Mouse (Mus musculus): Measurements from ENCODE around the gene Lgals7. TPM values are rescaled to one million over a fixed set of nuclear protein-coding genes. Genes with fewer than 3 reads are reported as not detected.
"Not testable (repeated sequence)": the region's sequence is repeated elsewhere in the genome, so short reads cannot be mapped to it uniquely, and the experiment has no call there.

The Lgals7 gene
- polyA plus RNA-seq, 1 experiment: 0.12 TPM

DNA sequence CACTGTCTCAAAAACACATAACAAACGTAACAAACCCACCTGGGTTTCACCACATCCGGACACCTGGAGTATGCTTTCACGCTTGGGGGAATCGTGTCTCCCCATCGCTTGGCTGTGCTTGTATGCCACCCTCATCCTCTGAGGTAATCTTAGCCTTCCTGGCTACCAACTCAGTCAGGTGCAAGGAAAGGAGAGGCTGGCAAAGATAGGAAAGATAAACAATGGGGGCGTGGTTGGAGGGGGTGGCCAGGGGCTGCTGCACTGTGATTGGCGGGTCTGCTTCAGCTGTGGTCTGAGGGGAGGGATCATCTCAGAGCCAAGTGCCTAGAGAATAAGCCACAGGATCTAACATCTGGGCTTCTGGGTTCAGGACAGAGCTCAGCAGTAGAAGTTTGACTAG is 16.0 kb downstream of the Lgals7 start:
- Histone ChIP-seq H3K79me2 (ENCODE audit: control insufficient read depth, insufficient read depth) (no peaks in the 10 kb centered on the region), H3K27me3 (ENCODE audit: control insufficient read depth, insufficient read depth, insufficient read length) (no peaks in the 10 kb centered on the region), H3K79me3 (ENCODE audit: low read depth) (no peaks in the 10 kb centered on the region), H3K36me3 (ENCODE audit: control insufficient read depth, insufficient read depth) (no peaks in the 10 kb centered on the region), H3ac (ENCODE audit: control insufficient read depth, insufficient read length, low read depth) (no peak overlapping the region), H3K4me3 (ENCODE audit: insufficient read depth, poor library complexity, severe bottlenecking) (no peak overlapping the region)
- TF ChIP-seq MYOD1 (IDR thresholded peaks at IDR 0.05; ENCODE audit: control insufficient read depth, insufficient read length, low read depth) (no peak), MYOG (IDR thresholded peaks at IDR 0.05; ENCODE audit: control insufficient read depth, extremely low read depth, insufficient read length) (no peak)

DNA sequence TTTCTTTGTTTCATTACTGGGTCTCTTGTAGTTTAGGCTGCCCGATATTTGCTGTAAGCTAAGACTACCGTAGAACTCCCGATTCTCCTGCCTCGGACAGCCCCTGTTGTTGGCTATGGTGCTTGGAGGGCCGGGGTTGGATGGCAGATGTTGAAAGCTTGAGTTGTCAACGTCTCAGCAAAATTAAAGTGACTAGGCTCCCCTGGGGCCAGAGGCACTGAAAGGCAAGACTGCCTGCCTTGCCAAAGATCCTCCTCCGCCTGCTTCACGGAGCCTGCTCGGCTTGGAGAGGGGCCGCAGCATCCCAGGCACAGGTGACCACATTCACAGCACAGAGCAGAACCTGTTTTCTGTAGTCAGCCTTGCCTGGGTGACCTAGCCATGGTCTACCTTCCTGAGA is 16.9 kb downstream of the Lgals7 start:
- no peaks in the 10 kb centered on the region for H3K79me3 ChIP-seq (ENCODE audit: low read depth)
- H3K79me2 ChIP-seq (ENCODE audit: control insufficient read depth, insufficient read depth): no peaks in the 10 kb centered on the region
- no peaks in the 10 kb centered on the region for H3K36me3 ChIP-seq (ENCODE audit: control insufficient read depth, insufficient read depth)
- no peak overlapping the region for H3ac ChIP-seq (ENCODE audit: control insufficient read depth, insufficient read length, low read depth)
- TF ChIP-seq USF1 (IDR thresholded peaks at IDR 0.05; ENCODE audit: low read depth): no peak
- TF ChIP-seq CTCF (IDR thresholded peaks at IDR 0.05; ENCODE audit: control insufficient read depth, insufficient read depth, insufficient read length): no peak
- TF ChIP-seq MYOG (IDR thresholded peaks at IDR 0.05; ENCODE audit: control insufficient read depth, extremely low read depth, insufficient read length): no peak
- TF ChIP-seq CEBPB (IDR thresholded peaks at IDR 0.05; ENCODE audit: low read depth): no peak
- no peak for TF ChIP-seq FOSL1 (IDR thresholded peaks at IDR 0.05; ENCODE audit: insufficient read depth, low read length, poor library complexity, severe bottlenecking)
- no peak for TF ChIP-seq MAX (IDR thresholded peaks at IDR 0.05)
- TF ChIP-seq MYOD1 (IDR thresholded peaks at IDR 0.05; ENCODE audit: control insufficient read depth, insufficient read length, low read depth): no peak
- no peaks in the 10 kb centered on the region for H3K27me3 ChIP-seq (ENCODE audit: control insufficient read depth, insufficient read depth, insufficient read length)
- H3K4me3 ChIP-seq (ENCODE audit: insufficient read depth, poor library complexity, severe bottlenecking): no peak overlapping the region

DNA sequence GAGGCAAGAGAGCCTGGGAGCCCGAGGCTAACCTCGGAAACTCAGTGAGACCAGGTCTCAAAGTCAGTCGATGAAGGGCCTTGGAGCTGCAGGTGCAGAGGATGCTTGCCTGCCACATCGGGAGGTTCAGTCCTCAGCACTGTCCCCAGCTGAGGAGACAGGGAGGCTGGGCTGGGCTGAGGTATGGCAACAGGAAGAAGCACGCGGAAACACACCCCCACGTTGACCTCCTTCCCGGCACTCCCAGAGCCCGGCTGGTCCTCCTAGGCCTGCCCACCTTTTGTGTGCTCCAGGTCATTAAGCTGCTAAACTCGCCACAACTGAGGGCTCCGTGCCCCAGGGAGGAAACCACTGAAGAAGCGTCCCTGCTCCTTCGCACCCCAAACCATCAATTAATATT is 17.5 kb downstream of the Lgals7 start, which contains the start of gene Capn12:
Gene Capn12 (plus strand): TSS at position 224 of the 400 bp plus-strand sequence.
- H3K36me3 ChIP-seq (ENCODE audit: control insufficient read depth, insufficient read depth): no peaks in the 10 kb centered on the region
- no peak within 1 kb of the TSS for H3K4me3 ChIP-seq (ENCODE audit: insufficient read depth, poor library complexity, severe bottlenecking)
- H3K79me2 ChIP-seq (ENCODE audit: control insufficient read depth, insufficient read depth): no peaks in the 10 kb centered on the region
- H3ac ChIP-seq (ENCODE audit: control insufficient read depth, insufficient read length, low read depth): no peak within 1 kb of the TSS
- no peak for TF ChIP-seq CEBPB (IDR thresholded peaks at IDR 0.05; ENCODE audit: low read depth)
- no peak for TF ChIP-seq MYOD1 (IDR thresholded peaks at IDR 0.05; ENCODE audit: control insufficient read depth, insufficient read length, low read depth)
- no peak for TF ChIP-seq CTCF (IDR thresholded peaks at IDR 0.05; ENCODE audit: control insufficient read depth, insufficient read depth, insufficient read length)
- TF ChIP-seq USF1 (IDR thresholded peaks at IDR 0.05; ENCODE audit: low read depth): no peak
- no peak for TF ChIP-seq MAX (IDR thresholded peaks at IDR 0.05)
- no peak for TF ChIP-seq MYOG (IDR thresholded peaks at IDR 0.05; ENCODE audit: control insufficient read depth, extremely low read depth, insufficient read length)
- TF ChIP-seq FOSL1 (IDR thresholded peaks at IDR 0.05; ENCODE audit: insufficient read depth, low read length, poor library complexity, severe bottlenecking): no peak
- no peaks in the 10 kb centered on the region for H3K79me3 ChIP-seq (ENCODE audit: low read depth)
- no peaks in the 10 kb centered on the region for H3K27me3 ChIP-seq (ENCODE audit: control insufficient read depth, insufficient read depth, insufficient read length)

- no peaks in the 10 kb centered on the region for H3K79me2 ChIP-seq (ENCODE audit: control insufficient read depth, insufficient read depth)
- H3ac ChIP-seq (ENCODE audit: control insufficient read depth, insufficient read length, low read depth): no peak overlapping the region
- no peaks in the 10 kb centered on the region for H3K27me3 ChIP-seq (ENCODE audit: control insufficient read depth, insufficient read depth, insufficient read length)
- no peak overlapping the region for H3K4me3 ChIP-seq (ENCODE audit: insufficient read depth, poor library complexity, severe bottlenecking)
- H3K79me3 ChIP-seq (ENCODE audit: low read depth): no peaks in the 10 kb centered on the region
- no peak for TF ChIP-seq CTCF (IDR thresholded peaks at IDR 0.05; ENCODE audit: control insufficient read depth, insufficient read depth, insufficient read length)
- TF ChIP-seq FOSL1 (IDR thresholded peaks at IDR 0.05; ENCODE audit: insufficient read depth, low read length, poor library complexity, severe bottlenecking): no peak
- no peak for TF ChIP-seq MAX (IDR thresholded peaks at IDR 0.05)
- TF ChIP-seq MYOD1 (IDR thresholded peaks at IDR 0.05; ENCODE audit: control insufficient read depth, insufficient read length, low read depth): no peak
- TF ChIP-seq USF1 (IDR thresholded peaks at IDR 0.05; ENCODE audit: low read depth): no peak
- TF ChIP-seq MYOG (IDR thresholded peaks at IDR 0.05; ENCODE audit: control insufficient read depth, extremely low read depth, insufficient read length): no peak
- no peak for TF ChIP-seq CEBPB (IDR thresholded peaks at IDR 0.05; ENCODE audit: low read depth)
- no peaks in the 10 kb centered on the region for H3K36me3 ChIP-seq (ENCODE audit: control insufficient read depth, insufficient read depth)
Measured at GRCm38 (mm10) chr7:28883039-28883438, 19.4 kb downstream of the Lgals7 start.

- not testable (repeated sequence) for H3K79me3 ChIP-seq (ENCODE audit: low read depth); H3K4me3 ChIP-seq (ENCODE audit: insufficient read depth, poor library complexity, severe bottlenecking); H3ac ChIP-seq (ENCODE audit: control insufficient read depth, insufficient read length, low read depth); H3K36me3 ChIP-seq (ENCODE audit: control insufficient read depth, insufficient read depth); H3K27me3 ChIP-seq (ENCODE audit: control insufficient read depth, insufficient read depth, insufficient read length); H3K79me2 ChIP-seq (ENCODE audit: control insufficient read depth, insufficient read depth)
Measured at GRCm38 (mm10) chr7:28883704-28884103, 20.1 kb downstream of the Lgals7 start.

DNA sequence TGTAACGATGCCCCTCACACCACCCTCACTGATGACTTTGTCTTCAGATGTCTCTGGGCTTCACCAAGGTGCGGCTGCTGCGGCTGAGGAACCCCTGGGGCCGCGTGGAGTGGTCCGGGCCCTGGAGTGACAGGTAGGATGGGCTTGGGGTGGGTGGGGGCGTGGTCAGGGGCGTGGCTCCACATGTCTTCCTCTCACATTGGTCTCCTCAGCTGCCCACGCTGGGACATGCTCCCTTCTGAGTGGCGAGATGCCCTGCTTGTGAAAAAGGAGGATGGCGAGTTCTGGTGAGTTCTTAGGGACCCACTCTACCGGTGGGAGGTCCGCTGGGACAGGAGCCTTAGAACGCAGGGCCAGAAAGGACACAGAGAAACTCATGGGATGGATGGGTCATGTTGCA is 22.8 kb downstream of the Lgals7 start:
- TF ChIP-seq CTCF (IDR thresholded peaks at IDR 0.05; ENCODE audit: control insufficient read depth, insufficient read depth, insufficient read length) (no peak), USF1 (IDR thresholded peaks at IDR 0.05; ENCODE audit: low read depth) (no peak), MYOG (IDR thresholded peaks at IDR 0.05; ENCODE audit: control insufficient read depth, extremely low read depth, insufficient read length) (no peak), MYOD1 (IDR thresholded peaks at IDR 0.05; ENCODE audit: control insufficient read depth, insufficient read length, low read depth) (no peak), CEBPB (IDR thresholded peaks at IDR 0.05; ENCODE audit: low read depth) (no peak), MAX (IDR thresholded peaks at IDR 0.05) (no peak), FOSL1 (IDR thresholded peaks at IDR 0.05; ENCODE audit: insufficient read depth, low read length, poor library complexity, severe bottlenecking) (no peak)
- Histone ChIP-seq H3K79me3 (ENCODE audit: low read depth) (no peaks in the 10 kb centered on the region), H3K79me2 (ENCODE audit: control insufficient read depth, insufficient read depth) (no peaks in the 10 kb centered on the region), H3ac (ENCODE audit: control insufficient read depth, insufficient read length, low read depth) (no peak overlapping the region), H3K36me3 (ENCODE audit: control insufficient read depth, insufficient read depth) (peaks cover 3% of the 10 kb centered on the region), H3K4me3 (ENCODE audit: insufficient read depth, poor library complexity, severe bottlenecking) (no peak overlapping the region), H3K27me3 (ENCODE audit: control insufficient read depth, insufficient read depth, insufficient read length) (no peaks in the 10 kb centered on the region)

All from C2C12 (cell line).